Mouse (Mus musculus) heart, embryonic 16.5 days (tissue): ENCODE results near the gene Znrf2. TPM values are rescaled to one million over a fixed set of nuclear protein-coding genes. Genes with fewer than 3 reads are reported as not detected.

Experiments used
- ATAC-seq: fragments of 200-750 bp; cut with Nextera tagmentation; replicated peaks from 2 replicates; pipeline ENCODE4 v1.8.0; 2017; ENCODE audit warnings: moderate number of reproducible peaks; ENCODE audit not compliant: insufficient read depth, low FRiP score; ENCODE audit errors: extremely low read depth
- H3K27ac ChIP-seq: fragments of 300-500 bp; sonication (generic); 2 replicates; pipeline ENCODE4 v1.5.1; 2014; ENCODE audit warnings: mild to moderate bottlenecking, low read length, control low read depth, moderate library complexity
- H3K27me3 ChIP-seq: fragments of 300-500 bp; sonication (generic); 2 replicates; pipeline ENCODE4 v1.6.1; 2014; ENCODE audit warnings: low read length, mixed read lengths; ENCODE audit not compliant: control insufficient read depth, insufficient read depth
- H3K36me3 ChIP-seq: fragments of 300-500 bp; sonication (generic); 2 replicates; pipeline ENCODE4 v1.6.1; 2014; ENCODE audit not compliant: control insufficient read depth, insufficient read depth
- H3K4me1 ChIP-seq: fragments of 300-500 bp; sonication (generic); 2 replicates; pipeline ENCODE4 v1.6.1; 2014; ENCODE audit warnings: low read length, mixed read lengths; ENCODE audit not compliant: control insufficient read depth, insufficient read depth
- H3K4me2 ChIP-seq: fragments of 300-500 bp; sonication (generic); 2 replicates; pipeline ENCODE4 v1.6.1; 2014; ENCODE audit warnings: low read depth, mild to moderate bottlenecking, control low read depth, low read length
- H3K4me3 ChIP-seq: fragments of 300-500 bp; sonication (generic); 2 replicates; pipeline ENCODE4 v1.5.1; 2014; ENCODE audit warnings: mild to moderate bottlenecking, control low read depth, low read length
- H3K9ac ChIP-seq: fragments of 300-500 bp; sonication (generic); 2 replicates; pipeline ENCODE4 v1.6.1; 2014; ENCODE audit warnings: low read length, control low read depth
- H3K9me3 ChIP-seq: fragments of 300-500 bp; sonication (generic); replicated peaks from 2 replicates; pipeline ENCODE4 v1.6.1; 2016; ENCODE audit warnings: low read length; ENCODE audit not compliant: control insufficient read depth
- WGBS: fragments of 180-500 bp; shearing (Covaris S2); extraction: QIAGEN DNeasy Blood & Tissue Kit; methylation state at CpG from one replicate; pipeline ENCODE4 v1.1.7; 2014; 5-methylcytosine and 5-hydroxymethylcytosine counted together
- polyA plus RNA-seq: library from polyadenylated mRNA; unstranded; fragments of >200 nt; fragmentation: Nextera tagmentation; extraction: Ambion mirVana; gene quantifications from 2 replicates; pipeline ENCODE4 v1.2.1, GENCODE M21; 2015

Gene Znrf2
- polyA plus RNA-seq, 1 experiment from 2014 or later = 3.3 TPM

- Histone ChIP-seq H3K4me2 (no peak overlapping the region), H3K27ac (no peak overlapping the region), H3K36me3 (no peaks in the 10 kb centered on the region), H3K4me3 (no peak overlapping the region), H3K27me3 (no peaks in the 10 kb centered on the region), H3K9ac (no peak overlapping the region), H3K9me3 (0 out of 2 replicates have a peak, but pooled peaks cover 2% of the 10 kb centered on the region), H3K4me1 (no peaks in the 10 kb centered on the region)
- 85% methylated on average over 2 of the region's 2 CpGs for WGBS
- no peak for ATAC-seq
Observed at GRCm38 (mm10) chr6:54902547-54902946, 85.8 kb downstream of the Znrf2 start.

- Histone ChIP-seq H3K27me3 (no peaks in the 10 kb centered on the region), H3K4me1 (no peaks in the 10 kb centered on the region), H3K4me2 (no peak overlapping the region), H3K9me3 (0 out of 2 replicates have a peak, but pooled peaks cover 2% of the 10 kb centered on the region), H3K4me3 (no peak overlapping the region), H3K27ac (no peak overlapping the region), H3K36me3 (no peaks in the 10 kb centered on the region), H3K9ac (no peak overlapping the region)
- ATAC-seq = no peak
- WGBS = 76% methylated on average over 10 of the region's 10 CpGs
Observed at GRCm38 (mm10) chr6:54906053-54907040, 89.6 kb downstream of the Znrf2 start.

- ATAC-seq = no peak
- Histone ChIP-seq H3K27ac (no peak overlapping the region), H3K36me3 (no peaks in the 10 kb centered on the region), H3K9ac (no peak overlapping the region), H3K9me3 (no peaks in the 10 kb centered on the region), H3K4me3 (no peak overlapping the region), H3K4me2 (no peak overlapping the region), H3K27me3 (no peaks in the 10 kb centered on the region), H3K4me1 (no peaks in the 10 kb centered on the region)
- 61% methylated on average over 4 of the region's 4 CpGs for WGBS
Observed at GRCm38 (mm10) chr6:54914977-54915376, 98.3 kb downstream of the Znrf2 start.

GRCm38 (mm10) chr6:54916163-54916562, 99.4 kb downstream of the Znrf2 start:
- H3K27me3 ChIP-seq = no peaks in the 10 kb centered on the region
- no peaks in the 10 kb centered on the region for H3K36me3 ChIP-seq
- no peaks in the 10 kb centered on the region for H3K9me3 ChIP-seq
- no peak for ATAC-seq
- H3K9ac ChIP-seq = no peak overlapping the region
- no peaks in the 10 kb centered on the region for H3K4me1 ChIP-seq
- no peak overlapping the region for H3K4me2 ChIP-seq
- no peak overlapping the region for H3K27ac ChIP-seq
- 48% methylated on average over 4 of the region's 4 CpGs for WGBS
- H3K4me3 ChIP-seq = no peak overlapping the region

- Histone ChIP-seq H3K9me3 (no peaks in the 10 kb centered on the region), H3K36me3 (no peaks in the 10 kb centered on the region), H3K27me3 (no peaks in the 10 kb centered on the region), H3K4me1 (no peaks in the 10 kb centered on the region), H3K27ac (no peak overlapping the region), H3K9ac (no peak overlapping the region), H3K4me3 (no peak overlapping the region), H3K4me2 (no peak overlapping the region)
- no peak for ATAC-seq
- 70% methylated on average over 4 of the region's 4 CpGs for WGBS
Observed at GRCm38 (mm10) chr6:54916941-54917340, 100.2 kb downstream of the Znrf2 start.

GRCm38 (mm10) chr6:54917523-54917922, 100.8 kb downstream of the Znrf2 start:
- H3K9ac ChIP-seq = no peak overlapping the region

GRCm38 (mm10) chr6:54918521-54918920, 101.8 kb downstream of the Znrf2 start:
- H3K27ac ChIP-seq = no peak overlapping the region
- H3K4me1 ChIP-seq = no peaks in the 10 kb centered on the region
- 78% methylated on average over 5 of the region's 5 CpGs for WGBS
- no peaks in the 10 kb centered on the region for H3K9me3 ChIP-seq
- no peaks in the 10 kb centered on the region for H3K27me3 ChIP-seq
- no peak overlapping the region; the same call in 1 of the 2 replicates for H3K9ac ChIP-seq
- ATAC-seq = no peak
- H3K4me3 ChIP-seq = no peak overlapping the region
- H3K4me2 ChIP-seq = no peak overlapping the region
- H3K36me3 ChIP-seq = no peaks in the 10 kb centered on the region

More at GRCm38 (mm10) chr6:54917523-54917922, 100.8 kb downstream of the Znrf2 start:
- H3K9me3 ChIP-seq = no peaks in the 10 kb centered on the region
- H3K36me3 ChIP-seq = no peaks in the 10 kb centered on the region
- H3K4me1 ChIP-seq = no peaks in the 10 kb centered on the region
- no peak overlapping the region for H3K27ac ChIP-seq
- ATAC-seq = peak; percentile 41; the same call in 1 of the 2 replicates
- no peak overlapping the region for H3K4me2 ChIP-seq
- 19% methylated on average over 4 of the region's 4 CpGs for whole genome bisulfite sequencing
- no peaks in the 10 kb centered on the region for H3K27me3 ChIP-seq
- H3K4me3 ChIP-seq = no peak overlapping the region

GRCm38 (mm10) chr6:54924538-54924937, 107.8 kb downstream of the Znrf2 start:
- Histone ChIP-seq H3K4me3 (no peak overlapping the region), H3K9ac (no peak overlapping the region), H3K4me1 (no peaks in the 10 kb centered on the region), H3K27ac (no peak overlapping the region), H3K4me2 (no peak overlapping the region), H3K36me3 (0 out of 2 replicates have a peak, but pooled peaks cover 3% of the 10 kb centered on the region), H3K27me3 (no peaks in the 10 kb centered on the region), H3K9me3 (no peaks in the 10 kb centered on the region)
- WGBS = 92% methylated on average over 16 of the region's 16 CpGs
- ATAC-seq = no peak

- Histone ChIP-seq H3K27ac (no peak overlapping the region), H3K27me3 (no peaks in the 10 kb centered on the region), H3K9ac (no peak overlapping the region), H3K9me3 (no peaks in the 10 kb centered on the region), H3K4me2 (no peak overlapping the region), H3K4me1 (no peaks in the 10 kb centered on the region), H3K36me3 (0 out of 2 replicates have a peak, but pooled peaks cover 3% of the 10 kb centered on the region), H3K4me3 (no peak overlapping the region)
- ATAC-seq = no peak
- 54% methylated on average over 7 of the region's 7 CpGs for WGBS
Observed at GRCm38 (mm10) chr6:54925736-54926440, 109.2 kb downstream of the Znrf2 start.
